Mouse (Mus musculus): ENCODE measurements around the gene Poc1a.
A peak's percentile ranks its signal among the peaks of the same experiment; 100 is the strongest.

Poc1a gene

GRCm38 (mm10) chr9:106361140-106361539, 80.3 kb downstream of the Poc1a start:
- DNase-seq (ENCODE audit: extremely low read depth, insufficient read length, low spot score), result peak; percentile 83

GRCm38 (mm10) chr9:106365333-106365732, 84.5 kb downstream of the Poc1a start:
- DNase-seq (ENCODE audit: extremely low read depth, insufficient read length, low spot score), result no peak

- DNase-seq (ENCODE audit: extremely low read depth, insufficient read length, low spot score), result no peak
Observed at GRCm38 (mm10) chr9:106366188-106366587, 85.3 kb downstream of the Poc1a start.

- no peak for DNase-seq (ENCODE audit: extremely low read depth, insufficient read length, low spot score)
Observed at GRCm38 (mm10) chr9:106367001-106367400, 86.1 kb downstream of the Poc1a start.

GRCm38 (mm10) chr9:106367592-106368111, 86.8 kb downstream of the Poc1a start:
- DNase-seq (ENCODE audit: extremely low read depth, insufficient read length, low spot score), result peak; percentile 97

GRCm38 (mm10) chr9:106368112-106368717, 87.4 kb downstream of the Poc1a start, which contains the start of gene Dusp7:
Gene Dusp7 (plus strand): TSS chr9:106368632.
- peak; percentile 87 for DNase-seq (ENCODE audit: extremely low read depth, insufficient read length, low spot score)

GRCm38 (mm10) chr9:106368831-106369501, 88.1 kb downstream of the Poc1a start:
- peak; percentile 78 for DNase-seq (ENCODE audit: extremely low read depth, insufficient read length, low spot score)

GRCm38 (mm10) chr9:106369801-106370485, 89.1 kb downstream of the Poc1a start:
- peak; percentile 67 for DNase-seq (ENCODE audit: extremely low read depth, insufficient read length, low spot score)

GRCm38 (mm10) chr9:106370620-106371383, 89.9 kb downstream of the Poc1a start:
- no peak for DNase-seq (ENCODE audit: extremely low read depth, insufficient read length, low spot score)

- no peak for DNase-seq (ENCODE audit: extremely low read depth, insufficient read length, low spot score)
Observed at GRCm38 (mm10) chr9:106371384-106371671, 90.5 kb downstream of the Poc1a start.

- peak; percentile 70 for DNase-seq (ENCODE audit: extremely low read depth, insufficient read length, low spot score)
Observed at GRCm38 (mm10) chr9:106371776-106372175, 90.9 kb downstream of the Poc1a start.

- no peak for DNase-seq (ENCODE audit: extremely low read depth, insufficient read length, low spot score)
Observed at GRCm38 (mm10) chr9:106372431-106373412, 91.9 kb downstream of the Poc1a start.

- DNase-seq (ENCODE audit: extremely low read depth, insufficient read length, low spot score), result no peak
Observed at GRCm38 (mm10) chr9:106373973-106374372, 93.1 kb downstream of the Poc1a start.

GRCm38 (mm10) chr9:106377247-106377646, 96.4 kb downstream of the Poc1a start:
- peak; percentile 79 for DNase-seq (ENCODE audit: extremely low read depth, insufficient read length, low spot score)

GRCm38 (mm10) chr9:106378045-106378444, 97.2 kb downstream of the Poc1a start:
- DNase-seq (ENCODE audit: extremely low read depth, insufficient read length, low spot score), result peak; percentile 76

- DNase-seq (ENCODE audit: extremely low read depth, insufficient read length, low spot score), result no peak
Observed at GRCm38 (mm10) chr9:106378753-106379152, 97.9 kb downstream of the Poc1a start.

GRCm38 (mm10) chr9:106386181-106386864, 105.5 kb downstream of the Poc1a start:
- DNase-seq (ENCODE audit: extremely low read depth, insufficient read length, low spot score), result no peak

GRCm38 (mm10) chr9:106392828-106393527, 112.1 kb downstream of the Poc1a start:
- DNase-seq (ENCODE audit: extremely low read depth, insufficient read length, low spot score), result no peak

- DNase-seq (ENCODE audit: extremely low read depth, insufficient read length, low spot score), result peak; percentile 53
Observed at GRCm38 (mm10) chr9:106393548-106393947, 112.7 kb downstream of the Poc1a start.
